Mouse (Mus musculus) C2C12 (cell line): ENCODE data around the gene Hoxc4. TPM values are rescaled to one million over a fixed set of nuclear protein-coding genes. Genes with fewer than 3 reads are reported as not detected.

ENCODE experiments used
- H3K27me3 ChIP-seq: one replicate; pipeline ENCODE4 v1.6.1; 2011; ENCODE audit not compliant: control insufficient read depth, insufficient read depth, insufficient read length
- H3K36me3 ChIP-seq: one replicate; pipeline ENCODE4 v1.6.1; 2011; ENCODE audit not compliant: control insufficient read depth, insufficient read depth
- H3K4me3 ChIP-seq: one replicate; pipeline ENCODE4 v1.5.1; 2011; ENCODE audit warnings: mild to moderate bottlenecking, control low read depth; ENCODE audit not compliant: poor library complexity, insufficient read depth, severe bottlenecking
- H3K79me2 ChIP-seq: one replicate; pipeline ENCODE4 v1.6.1; 2011; ENCODE audit not compliant: control insufficient read depth, insufficient read depth
- H3K79me3 ChIP-seq: one replicate; pipeline ENCODE4 v1.6.1; 2011; ENCODE audit warnings: low read depth, control low read depth
- H3ac ChIP-seq: one replicate; pipeline ENCODE3; 2011; ENCODE audit warnings: low read depth; ENCODE audit not compliant: control insufficient read depth, insufficient read length
- CEBPB ChIP-seq: IDR thresholded peaks from one replicate; pipeline ENCODE4 v1.6.1; 2011; ENCODE audit warnings: low read depth, mild to moderate bottlenecking, control low read depth, moderate library complexity
- CTCF ChIP-seq: IDR thresholded peaks from one replicate; pipeline ENCODE4 v1.5.1; 2011; ENCODE audit not compliant: control insufficient read depth, insufficient read depth, insufficient read length
- FOSL1 ChIP-seq: IDR thresholded peaks from one replicate; pipeline ENCODE4 v1.8.0; 2011; ENCODE audit warnings: mild to moderate bottlenecking, low read length; ENCODE audit not compliant: poor library complexity, insufficient read depth, severe bottlenecking
- MAX ChIP-seq: IDR thresholded peaks from one replicate; pipeline ENCODE4 v1.6.1; 2011; ENCODE audit warnings: mild to moderate bottlenecking, control low read depth
- MYOD1 ChIP-seq: IDR thresholded peaks from one replicate; pipeline ENCODE4 v1.6.1; 2011; ENCODE audit warnings: low read depth; ENCODE audit not compliant: control insufficient read depth, insufficient read length
- MYOG ChIP-seq: IDR thresholded peaks from one replicate; pipeline ENCODE4 v1.6.1; 2011; ENCODE audit not compliant: control insufficient read depth, insufficient read length; ENCODE audit errors: extremely low read depth
- USF1 ChIP-seq: IDR thresholded peaks from one replicate; pipeline ENCODE4 v1.6.1; 2011; ENCODE audit warnings: low read depth, mild to moderate bottlenecking, control low read depth, moderate library complexity
- polyA plus RNA-seq: library from polyadenylated mRNA; unstranded; fragments of >200 nt; fragmentation: generic; extraction: Trizol; gene quantifications from one replicate; pipeline ENCODE4 v1.2.1, GENCODE M21; 2012; ENCODE audit warnings: missing spikeins

The Hoxc4 gene
- polyA plus RNA-seq, 1 experiment, result 3.4 TPM

DNA sequence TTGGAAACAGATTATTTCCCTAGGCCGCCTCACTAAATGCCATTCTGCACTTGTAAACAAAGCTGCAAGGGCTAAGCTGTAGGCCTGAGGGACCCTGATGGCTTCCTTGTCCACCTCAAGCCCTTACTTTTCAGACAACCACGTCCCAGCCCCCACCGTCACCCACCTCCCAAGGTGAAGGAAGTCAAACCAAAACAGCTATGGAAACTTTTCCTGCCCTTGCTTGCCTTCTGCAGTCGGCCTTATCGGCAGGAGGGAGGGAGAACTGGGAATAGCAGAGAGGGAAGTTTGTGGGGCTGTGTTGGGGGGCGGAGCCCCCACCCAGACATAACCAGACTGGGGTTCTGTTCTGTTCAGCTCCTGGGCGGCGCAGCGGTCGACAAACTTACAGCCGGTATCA lies 26.5 kb upstream of the Hoxc4 start:
- no peak for TF ChIP-seq CEBPB
- TF ChIP-seq FOSL1, result no peak
- no peak for TF ChIP-seq MYOD1
- no peak for TF ChIP-seq MAX
- TF ChIP-seq CTCF, result no peak
- peaks cover 59% of the 10 kb centered on the region for H3K79me2 ChIP-seq
- peaks cover 7% of the 10 kb centered on the region for H3K79me3 ChIP-seq
- H3K4me3 ChIP-seq, result no peak overlapping the region
- H3ac ChIP-seq, result no peak overlapping the region
- no peaks in the 10 kb centered on the region for H3K27me3 ChIP-seq
- peaks cover 7% of the 10 kb centered on the region for H3K36me3 ChIP-seq

DNA sequence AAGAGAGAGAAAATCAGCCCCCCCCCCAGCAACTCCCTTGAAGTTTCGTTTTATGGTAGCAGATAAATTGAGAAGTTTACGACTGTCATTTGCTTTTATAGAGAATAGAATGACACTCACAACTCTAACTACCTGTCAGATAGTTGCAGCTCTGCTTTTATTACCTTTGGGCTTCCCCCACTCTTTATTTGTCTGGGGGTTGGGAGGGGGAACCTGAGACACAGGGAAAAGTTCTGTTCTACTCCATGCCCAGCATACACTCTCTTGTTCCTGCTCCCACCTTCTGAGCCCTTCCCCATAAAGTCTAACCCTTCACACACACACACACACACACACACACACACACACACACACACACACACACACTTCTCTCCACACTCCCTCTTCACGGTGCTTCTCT lies 25.9 kb upstream of the Hoxc4 start:
- TF ChIP-seq USF1 (no peak), CTCF (no peak), FOSL1 (no peak), MYOG (no peak), MAX (no peak), MYOD1 (no peak), CEBPB (no peak)
- Histone ChIP-seq H3K79me2 (peaks cover 58% of the 10 kb centered on the region), H3K27me3 (no peaks in the 10 kb centered on the region)

DNA sequence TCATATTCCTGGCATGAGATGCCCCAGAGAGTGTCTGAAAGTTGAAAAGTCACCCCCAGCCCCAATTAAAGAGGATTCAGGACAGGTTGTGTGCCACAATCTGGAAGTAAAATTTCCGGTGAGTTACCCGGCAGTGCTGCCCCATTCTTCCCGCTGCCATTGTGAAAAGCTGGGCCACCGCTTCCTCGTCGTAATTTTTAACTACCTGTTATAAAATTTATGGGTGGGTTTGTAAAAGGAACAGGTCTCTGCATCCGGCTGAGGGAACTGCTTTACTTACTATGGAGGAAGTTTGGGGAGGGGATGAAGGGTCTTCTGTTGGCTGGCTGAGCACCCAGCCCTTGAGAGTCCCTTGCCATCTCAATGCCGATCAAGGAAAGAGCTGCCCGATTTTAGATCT lies 22.2 kb upstream of the Hoxc4 start:
- peaks cover 15% of the 10 kb centered on the region for H3K79me3 ChIP-seq
- H3K27me3 ChIP-seq, result no peaks in the 10 kb centered on the region
- TF ChIP-seq MYOG (no peak), MYOD1 (no peak), CEBPB (no peak), CTCF (no peak), FOSL1 (no peak), MAX (no peak), USF1 (no peak)
- H3K4me3 ChIP-seq, result no peak overlapping the region
- H3K36me3 ChIP-seq, result no peaks in the 10 kb centered on the region
- H3ac ChIP-seq, result no peak overlapping the region
- H3K79me2 ChIP-seq, result peaks cover 64% of the 10 kb centered on the region

More for the DNA sequence above, 25.9 kb upstream of the Hoxc4 start:
- Histone ChIP-seq H3K36me3 (peaks cover 4% of the 10 kb centered on the region), H3K79me3 (peaks cover 7% of the 10 kb centered on the region), H3K4me3 (no peak overlapping the region), H3ac (no peak overlapping the region)

DNA sequence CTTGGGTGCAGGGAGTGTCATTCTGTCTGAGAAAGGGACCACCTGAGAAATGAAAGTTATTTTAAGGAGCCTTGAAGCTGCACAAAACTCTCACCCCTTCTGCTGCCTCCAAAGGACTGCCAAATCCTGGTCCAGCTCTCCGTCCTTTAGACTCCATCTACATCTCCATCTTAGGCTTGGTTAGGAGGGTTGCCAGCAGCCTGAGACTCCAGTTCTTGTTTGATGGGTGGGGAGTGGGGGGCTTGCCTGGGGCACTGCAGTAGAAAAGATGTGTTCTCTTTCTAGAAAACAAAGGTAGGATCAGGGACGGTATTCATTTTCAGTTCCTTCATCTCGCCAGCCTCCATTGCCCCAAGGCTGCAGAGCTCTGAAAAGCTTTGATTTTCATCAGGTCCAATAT lies 21.3 kb upstream of the Hoxc4 start:
- Histone ChIP-seq H3K79me2 (peaks cover 71% of the 10 kb centered on the region), H3K79me3 (peaks cover 19% of the 10 kb centered on the region), H3ac (no peak overlapping the region), H3K4me3 (peak overlapping the region; percentile 54), H3K27me3 (no peaks in the 10 kb centered on the region), H3K36me3 (no peaks in the 10 kb centered on the region)
- TF ChIP-seq MYOD1, result no peak
- TF ChIP-seq MAX, result no peak
- TF ChIP-seq CTCF, result no peak
- TF ChIP-seq MYOG, result no peak
- no peak for TF ChIP-seq USF1
- no peak for TF ChIP-seq FOSL1
- no peak for TF ChIP-seq CEBPB

DNA sequence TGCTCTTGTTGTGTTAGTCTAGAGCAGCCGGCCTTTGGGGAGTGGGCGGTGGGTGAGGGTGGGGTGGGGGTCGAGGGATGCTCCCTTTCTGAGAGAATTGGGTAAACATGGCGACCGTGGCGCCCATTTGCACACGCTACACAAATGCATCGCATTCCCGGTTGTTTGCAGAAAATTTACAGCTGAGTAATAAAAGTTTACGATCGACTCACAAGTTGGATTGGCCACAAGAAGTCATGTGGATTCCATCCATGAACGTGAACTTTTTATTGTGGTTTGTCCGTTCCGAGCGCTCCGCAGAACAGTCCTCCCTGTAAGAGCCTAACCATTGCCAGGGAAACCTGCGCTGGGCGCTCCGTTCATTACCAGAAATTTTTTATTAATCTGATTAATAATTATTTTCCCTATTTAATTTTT lies 20.8 kb upstream of the Hoxc4 start, which contains the start of gene Hoxc6:
TSS of gene Hoxc6 (plus strand) at position 319 of the 417 bp plus-strand sequence.
- Histone ChIP-seq H3K4me3 (peak within 1 kb of the TSS; percentile 54), H3K79me3 (peaks cover 19% of the 10 kb centered on the region), H3ac (peak within 1 kb of the TSS; percentile 53), H3K79me2 (peaks cover 76% of the 10 kb centered on the region), H3K27me3 (no peaks in the 10 kb centered on the region), H3K36me3 (no peaks in the 10 kb centered on the region)
- TF ChIP-seq USF1 (peak; percentile 85), MAX (peak; percentile 54), CTCF (no peak), MYOG (no peak), MYOD1 (no peak), FOSL1 (peak; percentile 19), CEBPB (no peak)

DNA sequence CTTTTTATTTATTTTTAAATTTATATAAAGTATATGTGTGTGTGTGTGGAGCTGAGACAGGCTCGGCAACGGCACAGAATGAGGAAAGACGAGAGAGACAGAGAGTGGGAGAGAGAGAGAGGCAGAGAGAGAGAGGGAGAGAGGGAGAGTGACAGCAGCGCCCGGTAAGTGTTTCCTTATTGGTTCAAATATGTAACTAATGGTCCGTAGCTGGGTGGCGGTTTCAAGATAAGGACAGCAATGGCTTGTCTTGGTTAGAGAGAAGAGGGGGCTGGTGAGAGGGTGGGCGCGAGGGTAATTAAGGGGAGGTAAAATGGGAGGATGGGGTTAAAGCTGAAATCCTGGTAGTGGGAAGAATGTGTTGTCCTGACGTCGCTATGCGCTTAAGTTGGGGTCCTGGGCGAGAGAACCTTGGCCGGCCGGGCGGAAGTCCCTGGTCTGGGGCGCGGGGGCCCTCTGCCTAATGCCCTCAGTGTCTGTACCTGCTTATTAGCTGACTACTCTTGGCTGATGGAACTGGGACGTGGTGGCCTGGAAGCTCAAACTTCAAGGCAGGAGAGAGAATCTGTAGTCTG lies 20.0 kb upstream of the Hoxc4 start:
- Histone ChIP-seq H3K4me3 (peak overlapping the region; percentile 54), H3K79me2 (peaks cover 84% of the 10 kb centered on the region), H3ac (peak overlapping the region; percentile 53), H3K36me3 (no peaks in the 10 kb centered on the region), H3K79me3 (peaks cover 24% of the 10 kb centered on the region), H3K27me3 (no peaks in the 10 kb centered on the region)
- TF ChIP-seq MYOG (no peak), MYOD1 (peak; percentile 13)
